Mouse (Mus musculus): ENCODE measurements around the gene Cfdp1. TPM values are rescaled to one million over a fixed set of nuclear protein-coding genes. Genes with fewer than 3 reads are reported as not detected.

Gene Cfdp1
- total RNA-seq, 2 experiments from 2014 or later, result 147 to 176 TPM

- peak; percentile 24; the same call in 1 of the 2 replicates for ATAC-seq (replicated peaks; ENCODE audit: poor library complexity)
Measured at GRCm38 (mm10) chr8:111720115-111720544, 134.0 kb downstream of the Cfdp1 start.

GRCm38 (mm10) chr8:111718937-111719336 is 135.2 kb downstream of the Cfdp1 start:
- ATAC-seq (replicated peaks; ENCODE audit: poor library complexity), result no peak

Other genes with a start within 250 kb of the Cfdp1 start
- gene Ldhd, start 223.9 kb downstream of the Cfdp1 start, total RNA-seq (2015), result 0.10 and 0.15 TPM in 2 replicates
- gene Ldhd, start 223.9 kb downstream of the Cfdp1 start, total RNA-seq (2017), result 0.14 TPM in 1 of 2 replicates, not detected in the other
- gene Zfp1, start 210.9 kb downstream of the Cfdp1 start, total RNA-seq (2015), result 14.7 and 16.9 TPM in 2 replicates
- gene Zfp1, start 210.9 kb downstream of the Cfdp1 start, total RNA-seq (2017), result 11.2 and 19.2 TPM in 2 replicates
- not detected in 2 replicates for gene Ctrb1, start 163.3 kb downstream of the Cfdp1 start, total RNA-seq (2015)
- gene Ctrb1, start 163.3 kb downstream of the Cfdp1 start, total RNA-seq (2017), result not detected in 2 replicates
- gene Bcar1, start 110.5 kb downstream of the Cfdp1 start, total RNA-seq (2015), result 0.15 TPM in 1 of 2 replicates, not detected in the other
- gene Bcar1, start 110.5 kb downstream of the Cfdp1 start, total RNA-seq (2017), result not detected in 2 replicates
- 1.8 and 3.8 TPM in 2 replicates for gene Tmem170, start 22.5 kb upstream of the Cfdp1 start, total RNA-seq (2015)
- 0.78 and 0.87 TPM in 2 replicates for gene Tmem170, start 22.5 kb upstream of the Cfdp1 start, total RNA-seq (2017)
- not detected in 2 replicates for gene Chst5, start 56.2 kb upstream of the Cfdp1 start, total RNA-seq (2015)
- not detected in 2 replicates for gene Chst5, start 56.2 kb upstream of the Cfdp1 start, total RNA-seq (2017)
- 0.37 and 0.91 TPM in 2 replicates for gene Tmem231, start 79.6 kb upstream of the Cfdp1 start, total RNA-seq (2015)
- gene Tmem231, start 79.6 kb upstream of the Cfdp1 start, total RNA-seq (2017), result 0.68 and 0.79 TPM in 2 replicates
- gene Gabarapl2, start 86.4 kb upstream of the Cfdp1 start, total RNA-seq (2015), result 42.9 and 52.3 TPM in 2 replicates
- gene Gabarapl2, start 86.4 kb upstream of the Cfdp1 start, total RNA-seq (2017), result 28.1 and 28.3 TPM in 2 replicates
- 3.0 and 6.1 TPM in 2 replicates for gene Adat1, start 138.0 kb upstream of the Cfdp1 start, total RNA-seq (2015)
- gene Adat1, start 138.0 kb upstream of the Cfdp1 start, total RNA-seq (2017), result 5.3 and 8.6 TPM in 2 replicates
- gene Kars, start 157.0 kb upstream of the Cfdp1 start, total RNA-seq (2015), result 119 and 136 TPM in 2 replicates
- 185 and 190 TPM in 2 replicates for gene Kars, start 157.0 kb upstream of the Cfdp1 start, total RNA-seq (2017)
- gene Terf2ip, start 157.1 kb upstream of the Cfdp1 start, total RNA-seq (2015), result 11.5 and 12.9 TPM in 2 replicates
- gene Terf2ip, start 157.1 kb upstream of the Cfdp1 start, total RNA-seq (2017), result 13.4 and 15.5 TPM in 2 replicates
- 0.17 TPM in 1 of 2 replicates, not detected in the other for gene Gm6793, start 160.7 kb upstream of the Cfdp1 start, total RNA-seq (2015)
- gene Gm6793, start 160.7 kb upstream of the Cfdp1 start, total RNA-seq (2017), result 0.14 and 0.33 TPM in 2 replicates

Data from megakaryocyte progenitor cell, adult 5-6 weeks (primary cell).